Mouse (Mus musculus) lung, adult 2 months (tissue): ENCODE results near the gene Trim10.

ENCODE experiments used
- CTCF ChIP-seq: fragments of 200-500 bp; IDR thresholded peaks from 2 replicates; pipeline ENCODE4 v1.5.1; 2011; ENCODE audit warnings: mild to moderate bottlenecking, low read length, control low read depth; ENCODE audit not compliant: insufficient read depth
- POLR2A ChIP-seq: fragments of 200-500 bp; IDR thresholded peaks from 2 replicates; pipeline ENCODE4 v1.6.1; 2011; ENCODE audit warnings: low read depth, mild to moderate bottlenecking, control low read depth, low read length, borderline replicate concordance; ENCODE audit errors: extremely low read depth

- TF ChIP-seq CTCF: no peak
- TF ChIP-seq POLR2A: no peak
These were observed 30.6 kb downstream of the Trim10 start for GRCm38 (mm10) chr17:36900001-36900400.
